ENCODE assay signal across 7 mouse cellular contexts in the genomic region with DNA sequence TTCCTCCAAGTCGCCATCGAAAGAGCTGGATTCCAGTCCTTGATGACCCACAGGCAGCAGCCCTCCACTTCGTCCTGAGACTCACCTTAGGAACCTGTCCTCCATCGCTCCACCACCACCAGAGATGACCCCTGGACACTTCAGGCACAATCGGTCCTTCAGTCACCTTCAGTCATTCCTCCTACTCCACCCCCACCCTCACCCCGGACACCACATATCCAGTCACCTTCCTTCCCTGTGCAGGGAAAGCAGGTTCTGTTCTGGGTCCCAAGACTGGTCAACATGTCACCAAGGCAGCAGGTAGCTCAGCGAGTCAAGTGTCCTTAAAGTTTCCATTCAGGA. TPM values are rescaled to one million over a fixed set of nuclear protein-coding genes. Genes with fewer than 3 reads are reported as not detected.
DNase-seq lines count a peak whose midpoint lies in the region; ATAC-seq and TF ChIP-seq lines count a peak whose summit lies in the region.

No protein-coding gene starts in this region.

- no peaks in the 10 kb centered on the region for H3K27me3 ChIP-seq in lung, embryonic 14.5 days (ENCODE audit: insufficient read depth, low read length)
- peaks cover 42% of the 10 kb centered on the region for H3K27me3 ChIP-seq in forebrain, embryonic 10.5 days (ENCODE audit: poor library complexity, severe bottlenecking)
- peaks cover 26% of the 10 kb centered on the region for H3K27me3 ChIP-seq in limb, embryonic 10.5 days (ENCODE audit: low read depth, poor library complexity, severe bottlenecking)
- H3K27me3 ChIP-seq in neural tube, embryonic 15.5 days (replicated peaks), result no peaks in the 10 kb centered on the region

- no peak for TF ChIP-seq CTCF in lung, embryonic 14.5 days (IDR thresholded peaks at IDR 0.05; ENCODE audit: low read depth)

- no peaks in the 10 kb centered on the region for H3K9me3 ChIP-seq in lung, embryonic 14.5 days (ENCODE audit: low read depth, low read length)
- H3K9me3 ChIP-seq in forebrain, embryonic 10.5 days, result no peaks in the 10 kb centered on the region
- no peaks in the 10 kb centered on the region for H3K9me3 ChIP-seq in limb, embryonic 10.5 days (replicated peaks)
- no peaks in the 10 kb centered on the region for H3K9me3 ChIP-seq in neural tube, embryonic 15.5 days (replicated peaks)

- H3K36me3 ChIP-seq in lung, embryonic 14.5 days (ENCODE audit: insufficient read depth), result no peaks in the 10 kb centered on the region
- no peaks in the 10 kb centered on the region for H3K36me3 ChIP-seq in forebrain, embryonic 10.5 days (replicated peaks)
- no peaks in the 10 kb centered on the region for H3K36me3 ChIP-seq in limb, embryonic 10.5 days
- H3K36me3 ChIP-seq in neural tube, embryonic 15.5 days, result no peaks in the 10 kb centered on the region

- peak; percentile 58; the same call in 1 of the 2 replicates for ATAC-seq in lung, embryonic 14.5 days (ENCODE audit: insufficient read depth)
- ATAC-seq in neural tube, embryonic 15.5 days (ENCODE audit: low FRiP score), result peak; percentile 73

- H3K4me1 ChIP-seq in lung, embryonic 14.5 days (ENCODE audit: insufficient read depth), result no peaks in the 10 kb centered on the region; the same call in 1 of the 2 replicates
- H3K4me1 ChIP-seq in forebrain, embryonic 10.5 days, result peaks cover 16% of the 10 kb centered on the region
- peaks cover 12% of the 10 kb centered on the region for H3K4me1 ChIP-seq in limb, embryonic 10.5 days
- H3K4me1 ChIP-seq in neural tube, embryonic 15.5 days, result peaks cover 20% of the 10 kb centered on the region

- H3K27ac ChIP-seq in lung, embryonic 14.5 days (ENCODE audit: low read depth), result no peak overlapping the region
- H3K27ac ChIP-seq in forebrain, embryonic 10.5 days, result peak overlapping the region; percentile 87
- H3K27ac ChIP-seq in limb, embryonic 10.5 days, result peak overlapping the region; percentile 84
- H3K27ac ChIP-seq in neural tube, embryonic 15.5 days (replicated peaks), result peak overlapping the region; percentile 84

- peak overlapping the region; percentile 79 for H3K9ac ChIP-seq in lung, embryonic 14.5 days
- peak overlapping the region; percentile 92 for H3K9ac ChIP-seq in neural tube, embryonic 15.5 days (replicated peaks)

- peak overlapping the region; percentile 94 for H3K4me2 ChIP-seq in lung, embryonic 14.5 days
- peak overlapping the region; percentile 82 for H3K4me2 ChIP-seq in neural tube, embryonic 15.5 days

- DNase-seq in lung, embryonic 14.5 days, result no peak
- DNase-seq in lung, postnatal 10 days, result no peak
- DNase-seq in forebrain, embryonic 10.5 days (ENCODE audit: extremely low spot score, low spot score), result no peak
- DNase-seq in limb, embryonic 10.5 days (ENCODE audit: low spot score), result no peak
- DNase-seq in adrenal gland, adult 18-20 months (ENCODE audit: low spot score in 2 of 2), result no peak
- DNase-seq in gastrocnemius, adult 18-20 months (ENCODE audit: low spot score), result no peak

- 6% methylated on average over 7 of the region's 7 CpGs for WGBS in lung, embryonic 14.5 days
- 11% methylated on average over 7 of the region's 7 CpGs for WGBS in forebrain, embryonic 10.5 days
- 11% methylated on average over 7 of the region's 7 CpGs for WGBS in limb, embryonic 10.5 days
- 9% methylated on average over 7 of the region's 7 CpGs for WGBS in neural tube, embryonic 15.5 days

- peak overlapping the region; percentile 93 for H3K4me3 ChIP-seq in lung, embryonic 14.5 days (ENCODE audit: low read depth, low read length)
- peak overlapping the region; percentile 94 for H3K4me3 ChIP-seq in forebrain, embryonic 10.5 days
- peak overlapping the region; percentile 88 for H3K4me3 ChIP-seq in limb, embryonic 10.5 days
- peak overlapping the region; percentile 97 for H3K4me3 ChIP-seq in neural tube, embryonic 15.5 days (replicated peaks)

RNA-seq across cellular contexts. Expression of gene Ago4, which starts 0.4 kb away (rescaled TPM):
- 2.9 and 3.5 TPM in 2 replicates for polyA plus RNA-seq in lung, embryonic 14.5 days (2014; fragmentation: Nextera tagmentation; extraction: Ambion mirVana)
- 0.97 and 0.99 TPM in 2 replicates for polyA plus RNA-seq in forebrain, embryonic 10.5 days (2016; fragmentation: Nextera tagmentation; extraction: Ambion mirVana)
- polyA plus RNA-seq in limb, embryonic 10.5 days (2016; fragmentation: Nextera tagmentation; extraction: Ambion mirVana), result 0.89 and 1.2 TPM in 2 replicates
- polyA plus RNA-seq in neural tube, embryonic 15.5 days (2015; fragmentation: Nextera tagmentation; extraction: Ambion mirVana), result 5.8 and 7.1 TPM in 2 replicates
- total RNA-seq in adrenal gland, adult 18-20 months (2021), result 1 to 10 TPM; 4.8 to 5.1 TPM
- 1 to 10 TPM; 5.1 to 5.8 TPM for total RNA-seq in gastrocnemius, adult 18-20 months (2021)

RNA-seq across cellular contexts. Expression of gene Clspn, which starts 23.0 kb away (rescaled TPM):
- 52.6 and 54.3 TPM in 2 replicates for polyA plus RNA-seq in lung, embryonic 14.5 days (2014; fragmentation: Nextera tagmentation; extraction: Ambion mirVana)
- polyA plus RNA-seq in forebrain, embryonic 10.5 days (2016; fragmentation: Nextera tagmentation; extraction: Ambion mirVana), result 64.3 and 65.9 TPM in 2 replicates
- polyA plus RNA-seq in limb, embryonic 10.5 days (2016; fragmentation: Nextera tagmentation; extraction: Ambion mirVana), result 56.1 and 57.9 TPM in 2 replicates
- polyA plus RNA-seq in neural tube, embryonic 15.5 days (2015; fragmentation: Nextera tagmentation; extraction: Ambion mirVana), result 3.8 and 13.3 TPM in 2 replicates
- total RNA-seq in adrenal gland, adult 18-20 months (2021), result under 1 TPM; 0.54 to 0.96 TPM
- total RNA-seq in gastrocnemius, adult 18-20 months (2021), result not detected
